Mouse (Mus musculus) retina, embryonic 14.5 days (tissue): Measurements from ENCODE around the gene Ppfibp1.

Experiments
- DNase-seq: peaks from one replicate; pipeline ENCODE4 v3.0.0-alpha.2; 2015; ENCODE audit warnings: low spot score

Ppfibp1 gene

DNA sequence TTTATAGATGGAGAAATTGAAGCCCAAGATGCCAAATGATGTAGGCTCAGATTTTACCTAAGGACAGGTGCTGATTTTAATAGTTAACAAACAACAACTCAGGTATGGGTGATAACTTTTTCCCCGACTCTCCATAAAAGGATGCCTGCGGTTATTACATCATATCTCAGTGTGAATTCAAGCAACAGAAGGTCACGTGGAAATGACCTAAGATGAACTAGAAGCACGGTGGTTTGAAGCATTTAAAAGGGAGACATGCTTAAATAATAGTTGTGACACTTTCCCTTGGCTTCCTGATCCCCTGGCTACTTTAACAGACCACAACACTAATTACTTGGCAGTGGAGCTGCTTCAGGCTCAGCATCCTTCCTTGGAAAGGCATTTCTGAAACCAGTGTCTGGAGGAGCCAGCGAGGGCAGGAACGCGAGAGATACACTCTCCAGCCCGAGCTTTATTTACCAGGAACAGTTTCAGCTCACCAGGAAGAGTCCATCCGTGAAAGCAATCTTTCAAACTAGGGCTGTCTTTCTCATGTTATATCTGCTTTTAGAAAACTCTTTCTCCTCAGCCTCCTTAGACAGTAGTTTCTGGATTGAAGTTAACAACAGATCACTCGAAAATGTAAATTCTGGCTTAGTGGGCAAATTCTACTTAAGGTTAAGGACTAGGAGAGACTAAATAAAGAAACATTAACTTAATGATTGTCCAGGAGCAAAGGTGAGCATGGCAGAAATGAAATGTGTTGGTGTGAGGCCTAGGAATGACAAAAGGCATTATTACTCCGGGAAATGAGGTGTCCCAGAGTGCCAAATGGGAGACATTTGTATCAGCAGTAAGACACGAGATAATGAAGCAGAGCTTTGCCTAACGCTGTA, 6.2 kb upstream of the Ppfibp1 start:
- peak; percentile 12 for DNase-seq

DNA sequence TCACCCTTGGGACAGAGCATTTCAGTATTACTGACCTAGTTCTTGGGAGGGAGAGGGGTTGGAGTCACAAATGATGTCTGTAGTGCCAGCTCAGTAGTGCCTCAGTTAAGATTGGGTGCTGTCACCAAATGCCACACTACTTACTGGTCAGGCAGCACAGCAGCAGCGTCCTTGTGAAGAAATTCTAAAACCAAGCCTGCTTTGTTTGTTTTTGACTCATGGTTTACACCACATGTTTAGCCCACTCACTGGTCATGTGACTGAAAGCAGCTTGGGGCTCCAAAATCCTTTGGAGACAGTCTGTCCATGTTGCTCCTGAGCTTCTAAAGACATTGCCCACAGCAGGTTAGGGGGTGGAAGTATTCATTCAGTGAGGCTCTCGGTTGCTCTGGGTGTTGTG, 4.9 kb upstream of the Ppfibp1 start:
- DNase-seq: no peak

DNA sequence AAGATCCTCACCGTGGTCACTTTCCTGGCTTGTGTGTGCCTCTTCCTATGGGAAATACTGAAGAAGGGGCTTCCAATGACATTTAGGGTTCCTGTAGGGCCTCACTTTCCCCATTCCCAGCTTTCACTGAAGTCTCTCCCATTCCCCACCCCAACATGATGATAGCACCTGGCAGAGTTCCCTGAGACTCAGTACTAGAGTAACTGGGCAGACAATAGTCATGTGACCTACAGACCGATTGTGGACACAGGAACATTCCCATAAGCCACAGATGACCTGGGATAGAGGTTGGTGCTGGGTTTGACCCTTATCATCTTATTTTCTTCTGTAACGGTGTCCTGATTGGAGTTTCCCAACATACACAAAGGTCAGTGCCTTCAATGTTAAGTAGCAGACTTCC, 4.1 kb upstream of the Ppfibp1 start:
- no peak for DNase-seq

- no peak for DNase-seq
Measured at GRCm38 (mm10) chr6:146884851-146885250, 3.4 kb upstream of the Ppfibp1 start.

- peak; percentile 23 for DNase-seq
Measured at GRCm38 (mm10) chr6:146888660-146889490, 588 bp downstream of the Ppfibp1 start.

DNA sequence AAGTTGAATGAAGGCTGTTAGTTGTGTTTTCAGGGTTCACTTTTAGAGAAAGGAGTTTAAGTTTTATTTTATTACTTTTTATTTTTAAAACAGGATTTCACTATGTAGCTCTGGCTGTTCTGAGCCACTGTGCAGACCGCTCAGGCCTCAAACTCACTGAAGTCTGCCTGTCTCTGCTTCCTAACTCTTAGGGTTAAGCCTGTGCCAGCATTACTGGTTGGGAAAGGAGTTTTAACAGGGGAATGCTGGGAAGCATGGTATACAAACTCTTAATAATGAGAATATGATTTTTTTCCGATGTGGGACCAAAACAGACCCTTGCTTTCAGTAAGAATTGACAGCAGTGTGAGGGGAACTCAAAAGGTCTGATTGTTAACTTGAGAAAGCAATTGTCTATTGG, 1.9 kb downstream of the Ppfibp1 start:
- no peak for DNase-seq

- DNase-seq: no peak
Measured at GRCm38 (mm10) chr6:146890633-146891032, 2.3 kb downstream of the Ppfibp1 start.

DNA sequence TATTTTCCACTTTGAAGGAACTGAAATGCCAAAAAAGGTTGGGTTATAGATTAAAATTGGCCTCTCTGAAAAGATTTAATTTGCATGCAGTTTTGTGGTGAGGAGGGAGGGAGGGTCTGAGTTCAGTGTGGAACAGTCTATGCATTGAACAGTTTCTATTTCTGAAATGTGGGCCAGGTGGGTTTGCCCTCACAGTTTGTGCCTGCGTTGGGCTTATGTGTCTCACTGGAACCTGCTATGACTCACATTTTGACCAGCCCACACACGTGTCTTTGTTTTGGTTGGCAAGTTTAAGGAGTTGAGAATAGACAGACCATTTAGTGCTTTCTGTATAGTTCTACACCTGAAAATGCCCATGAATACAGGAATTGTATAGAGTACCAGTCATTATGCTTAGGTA, 5.6 kb downstream of the Ppfibp1 start:
- DNase-seq: no peak

DNA sequence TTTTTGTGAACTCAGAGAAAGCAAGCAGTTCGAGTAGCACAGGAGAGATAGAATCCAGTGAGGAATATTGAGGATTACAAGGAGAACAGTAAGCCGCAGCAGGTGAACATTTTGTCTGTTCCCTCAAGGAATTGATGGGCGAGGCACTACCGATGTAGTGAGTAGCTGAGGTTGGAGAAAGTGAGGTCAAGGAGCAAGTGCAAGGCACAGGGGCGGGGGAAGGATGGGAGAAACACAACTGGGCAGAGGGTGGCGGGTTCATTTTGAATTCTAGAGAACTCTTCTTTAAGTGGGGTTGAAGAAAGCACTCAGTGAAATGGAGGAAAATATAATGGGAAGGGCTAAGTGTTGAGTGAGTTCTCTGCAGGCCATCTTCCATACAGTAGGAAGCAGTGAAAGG, 10.4 kb downstream of the Ppfibp1 start:
- no peak for DNase-seq

- no peak for DNase-seq
Measured at GRCm38 (mm10) chr6:146899647-146900046, 11.4 kb downstream of the Ppfibp1 start.

DNA sequence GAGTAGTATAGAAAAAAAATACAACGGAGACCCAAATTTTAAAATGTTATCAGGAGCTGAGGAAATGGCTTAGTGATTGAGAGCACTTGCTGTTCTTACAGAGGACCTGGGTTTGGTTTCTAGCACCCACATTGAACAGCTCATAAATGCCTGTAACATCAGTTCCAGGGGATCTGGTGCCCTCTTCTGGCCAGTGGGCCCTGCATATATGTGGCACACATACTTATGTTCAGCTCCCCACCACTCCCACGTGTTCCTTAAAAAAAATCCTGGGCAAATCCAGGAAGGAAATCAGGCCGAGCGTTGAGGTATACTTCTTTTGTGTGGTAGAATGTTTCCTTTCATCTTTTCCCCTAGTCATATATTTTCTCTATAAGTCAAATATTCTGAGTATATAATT, 13.6 kb downstream of the Ppfibp1 start:
- DNase-seq: no peak

- DNase-seq: no peak
Measured at GRCm38 (mm10) chr6:146903632-146904031, 15.3 kb downstream of the Ppfibp1 start.

GRCm38 (mm10) chr6:146904707-146905106, 16.4 kb downstream of the Ppfibp1 start:
- DNase-seq: no peak

DNA sequence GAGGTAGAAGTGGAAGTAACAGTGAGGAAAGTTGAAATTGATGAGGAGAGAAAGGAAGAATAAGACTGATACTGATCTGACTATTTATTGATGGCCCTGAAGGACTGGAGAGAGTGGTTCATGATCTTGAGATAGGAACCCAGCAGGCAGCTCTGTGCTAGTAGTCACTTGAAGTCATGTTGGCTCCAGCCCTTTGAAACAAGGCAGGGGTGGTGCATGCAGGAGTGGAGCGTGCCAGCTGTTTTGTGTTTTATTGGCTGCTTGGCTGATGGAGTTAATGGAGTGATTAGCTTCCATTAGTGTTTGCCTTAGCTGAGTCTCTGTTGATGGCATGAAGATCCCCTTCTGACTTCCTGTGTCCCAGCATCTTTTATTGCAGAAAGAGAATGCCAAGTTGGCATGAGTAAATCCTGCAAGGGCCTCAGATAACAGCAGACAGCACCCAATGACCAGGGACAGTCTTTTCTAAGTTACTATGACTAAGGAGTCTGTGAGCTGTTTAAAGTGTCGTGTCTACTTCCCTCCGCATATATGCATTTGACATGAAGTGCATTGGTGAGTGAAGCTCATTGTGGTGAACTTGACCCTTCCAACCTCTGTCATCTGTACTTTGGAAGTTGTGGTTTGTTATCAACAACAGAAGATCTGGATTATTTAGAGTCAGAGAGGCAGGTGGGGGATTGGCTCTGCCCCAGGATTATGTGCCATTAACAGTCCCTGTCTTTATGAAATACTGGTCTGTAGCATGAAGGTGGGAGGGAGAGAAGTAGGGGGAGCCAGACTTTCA, 17.9 kb downstream of the Ppfibp1 start:
- no peak for DNase-seq

DNA sequence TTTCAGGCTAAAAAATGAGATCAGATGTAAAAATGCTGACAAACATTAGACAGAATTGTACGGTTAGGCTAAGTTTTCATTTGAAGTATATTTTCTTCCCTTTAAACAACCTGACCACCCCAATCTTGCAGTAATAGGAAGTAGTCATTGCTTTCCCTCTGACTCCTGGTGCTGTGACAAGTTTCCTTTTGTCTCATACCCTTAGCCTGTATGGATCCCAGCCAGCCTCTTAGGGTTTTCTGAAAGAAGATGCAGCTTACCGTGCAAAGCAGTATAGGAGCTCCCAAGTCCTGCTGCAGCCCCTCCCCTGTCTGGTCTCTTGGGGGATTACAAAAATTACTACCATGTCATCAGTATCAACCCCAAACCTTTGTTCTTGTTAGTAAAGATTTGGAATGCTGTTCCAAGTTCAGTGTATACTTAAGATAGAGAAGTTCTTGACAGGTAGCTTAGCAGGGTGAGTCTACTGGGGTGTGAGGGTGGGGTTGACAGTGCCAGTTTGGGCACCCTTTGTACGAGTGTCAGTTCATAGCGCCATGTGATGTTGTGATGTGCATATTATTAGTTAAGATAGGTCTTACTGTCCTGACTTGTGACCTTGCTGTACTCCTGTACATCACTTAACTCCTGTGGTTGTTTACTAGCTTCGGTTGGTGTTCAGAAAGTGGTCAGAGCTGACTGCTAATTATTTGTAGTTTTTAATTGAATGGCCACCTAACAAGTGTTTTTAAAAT, 18.9 kb downstream of the Ppfibp1 start:
- no peak for DNase-seq

- no peak for DNase-seq
Measured at GRCm38 (mm10) chr6:146907795-146908190, 19.5 kb downstream of the Ppfibp1 start.

DNA sequence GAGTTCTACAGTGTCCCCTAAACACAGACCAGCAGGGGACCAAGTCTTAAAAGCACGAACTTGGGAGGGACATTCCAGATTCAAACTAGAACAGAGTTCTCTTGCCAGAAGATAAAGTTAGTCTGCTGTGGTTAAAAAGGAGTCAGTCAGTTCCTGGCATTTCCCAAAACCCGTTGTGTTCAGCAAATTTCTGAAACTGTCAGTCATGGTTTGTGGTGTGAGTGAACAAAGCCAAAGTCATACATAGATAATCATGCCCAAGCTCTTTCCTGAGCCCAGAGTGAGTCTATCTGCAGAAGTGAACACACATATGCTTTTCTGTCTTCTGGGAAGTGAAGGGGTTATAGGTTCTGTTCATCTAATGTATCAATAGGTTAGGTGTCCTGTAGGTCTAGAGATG, 20.5 kb downstream of the Ppfibp1 start:
- no peak for DNase-seq

DNA sequence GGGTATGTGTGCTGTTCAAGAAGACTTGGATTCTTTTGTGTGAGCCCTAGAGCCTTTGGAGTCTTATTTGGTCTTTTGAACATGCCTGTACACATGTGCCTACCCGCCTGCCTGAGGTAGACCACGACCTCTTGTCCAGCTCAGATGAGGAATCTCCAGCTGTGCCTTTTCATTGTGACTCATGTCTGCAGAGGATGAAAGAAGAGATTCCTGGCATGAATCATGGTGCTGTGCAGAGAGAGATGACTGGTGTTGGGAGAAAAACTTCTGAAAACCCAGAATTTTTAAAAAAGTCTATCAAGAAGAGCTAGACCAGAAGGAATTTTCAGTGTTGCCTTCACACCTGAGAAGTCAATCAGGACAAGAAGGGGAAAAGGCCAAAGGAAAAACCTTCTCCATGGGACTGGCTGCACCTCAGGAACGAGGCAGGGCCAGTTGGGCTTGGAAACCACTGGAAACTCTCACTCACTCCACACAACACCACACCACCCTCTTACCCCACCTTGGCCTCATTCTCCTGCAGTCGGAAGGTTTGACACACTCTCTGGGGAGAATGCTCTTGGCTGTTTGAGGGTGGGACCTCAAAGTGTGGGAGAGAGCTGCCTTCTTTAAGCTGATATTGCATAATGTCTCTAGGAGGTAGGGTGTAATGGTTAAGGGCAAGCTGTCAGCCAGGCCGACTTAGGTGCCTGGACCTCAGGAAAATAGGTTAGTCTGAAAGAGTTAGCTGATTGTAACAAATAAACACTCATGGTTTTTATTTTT, 21.6 kb downstream of the Ppfibp1 start:
- no peak for DNase-seq

GRCm38 (mm10) chr6:146910801-146911200, 22.5 kb downstream of the Ppfibp1 start:
- no peak for DNase-seq

DNA sequence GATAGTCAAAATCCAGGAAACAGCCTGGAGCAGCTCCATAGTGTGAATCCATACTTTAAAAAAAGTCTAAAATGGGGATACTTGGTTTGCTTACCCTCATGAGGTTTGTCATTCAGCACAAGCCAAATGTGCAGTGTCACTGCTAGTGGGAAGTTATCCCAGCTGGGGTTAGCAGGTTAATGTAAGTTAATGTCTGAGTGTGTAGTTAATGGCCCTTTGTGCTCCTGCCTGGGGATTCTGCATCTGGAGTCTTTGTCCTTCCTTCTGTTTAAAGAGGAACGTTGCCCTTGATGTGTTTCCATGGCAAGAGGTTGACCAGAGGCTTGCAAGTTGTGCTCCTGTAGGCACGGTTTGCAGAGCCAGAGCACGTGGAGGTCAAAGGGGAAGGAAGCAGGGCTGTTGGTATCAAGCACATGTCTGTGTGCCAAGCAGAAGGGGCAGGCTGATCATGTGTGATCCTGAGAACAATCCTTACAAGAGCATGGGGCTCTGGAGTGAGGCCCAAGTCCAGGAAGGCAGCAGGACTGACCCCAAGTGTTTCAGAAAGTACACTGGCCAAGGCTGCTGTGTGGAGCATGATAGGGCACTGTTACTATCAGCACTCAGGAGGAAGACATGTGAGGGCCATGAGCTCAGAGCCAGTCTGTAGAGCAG, 24.7 kb downstream of the Ppfibp1 start:
- no peak for DNase-seq
